Mouse (Mus musculus): Measurements from ENCODE around the gene Itgb7. TPM values are rescaled to one million over a fixed set of nuclear protein-coding genes. Genes with fewer than 3 reads are reported as not detected.

The Itgb7 gene
- polyA plus RNA-seq, 1 experiment from 2014 or later: 6.4 TPM

- H3K27ac ChIP-seq (replicated peaks): no peak overlapping the region
- H3K27me3 ChIP-seq: no peaks in the 10 kb centered on the region
- no peak overlapping the region for H3K4me2 ChIP-seq
- no peak for ATAC-seq (ENCODE audit: insufficient read depth)
- no peaks in the 10 kb centered on the region for H3K9me3 ChIP-seq (replicated peaks)
- H3K4me1 ChIP-seq (replicated peaks): peaks cover 21% of the 10 kb centered on the region
- no peaks in the 10 kb centered on the region for H3K36me3 ChIP-seq (replicated peaks)
- WGBS (ENCODE audit: insufficient replicate concordance): 47% methylated on average over 3 of the region's 3 CpGs
- H3K9ac ChIP-seq: no peak overlapping the region
- H3K4me3 ChIP-seq (replicated peaks): no peak overlapping the region
These were observed 58.2 kb downstream of the Itgb7 start for GRCm38 (mm10) chr15:102173581-102173980.

GRCm38 (mm10) chr15:102169064-102169463 is 62.7 kb downstream of the Itgb7 start:
- Histone ChIP-seq H3K4me3 (replicated peaks) (no peak overlapping the region), H3K27me3 (no peaks in the 10 kb centered on the region), H3K27ac (replicated peaks) (no peak overlapping the region), H3K9me3 (replicated peaks) (no peaks in the 10 kb centered on the region), H3K4me2 (no peak overlapping the region), H3K36me3 (replicated peaks) (no peaks in the 10 kb centered on the region), H3K4me1 (replicated peaks) (no peaks in the 10 kb centered on the region), H3K9ac (no peak overlapping the region)
- no peak for ATAC-seq (ENCODE audit: insufficient read depth)
- 47% methylated on average over 2 of the region's 2 CpGs for WGBS (ENCODE audit: insufficient replicate concordance)

GRCm38 (mm10) chr15:102167620-102168021 is 64.1 kb downstream of the Itgb7 start:
- Histone ChIP-seq H3K4me3 (replicated peaks) (no peak overlapping the region), H3K9me3 (replicated peaks) (no peaks in the 10 kb centered on the region), H3K27ac (replicated peaks) (no peak overlapping the region), H3K4me2 (no peak overlapping the region), H3K9ac (no peak overlapping the region), H3K4me1 (replicated peaks) (no peaks in the 10 kb centered on the region), H3K27me3 (no peaks in the 10 kb centered on the region), H3K36me3 (replicated peaks) (0 out of 2 replicates have a peak, but pooled peaks cover 3% of the 10 kb centered on the region)
- no peak for ATAC-seq (ENCODE audit: insufficient read depth)
- WGBS (ENCODE audit: insufficient replicate concordance): 54% methylated on average over 6 of the region's 6 CpGs

Other genes with a start within 250 kb of the Itgb7 start
- gene Krt8, start 227.5 kb downstream of the Itgb7 start, polyA plus RNA-seq (2015; fragmentation: Nextera tagmentation; extraction: Ambion mirVana): 114 and 118 TPM in 2 replicates
- gene Krt18, start 203.8 kb downstream of the Itgb7 start, polyA plus RNA-seq (2015; fragmentation: Nextera tagmentation; extraction: Ambion mirVana): 107 and 121 TPM in 2 replicates
- gene Eif4b, start 158.2 kb downstream of the Itgb7 start, polyA plus RNA-seq (2015; fragmentation: Nextera tagmentation; extraction: Ambion mirVana): 43.5 and 48.3 TPM in 2 replicates
- gene Tns2, start 131.5 kb downstream of the Itgb7 start, polyA plus RNA-seq (2015; fragmentation: Nextera tagmentation; extraction: Ambion mirVana): 4.7 and 5.4 TPM in 2 replicates
- gene Spryd3, start 95.7 kb downstream of the Itgb7 start, polyA plus RNA-seq (2015; fragmentation: Nextera tagmentation; extraction: Ambion mirVana): 12.9 and 14.6 TPM in 2 replicates
- 1.8 and 1.9 TPM in 2 replicates for gene Igfbp6, start 87.6 kb downstream of the Itgb7 start, polyA plus RNA-seq (2015; fragmentation: Nextera tagmentation; extraction: Ambion mirVana)
- gene Soat2, start 81.4 kb downstream of the Itgb7 start, polyA plus RNA-seq (2015; fragmentation: Nextera tagmentation; extraction: Ambion mirVana): 33.1 and 34.7 TPM in 2 replicates
- 15.3 and 18.9 TPM in 2 replicates for gene Zfp740, start 28.7 kb downstream of the Itgb7 start, polyA plus RNA-seq (2015; fragmentation: Nextera tagmentation; extraction: Ambion mirVana)
- gene Csad, start 27.2 kb downstream of the Itgb7 start, polyA plus RNA-seq (2015; fragmentation: Nextera tagmentation; extraction: Ambion mirVana): 40.5 and 56.5 TPM in 2 replicates
- 2.8 and 3.0 TPM in 2 replicates for gene Rarg, start 25.6 kb upstream of the Itgb7 start, polyA plus RNA-seq (2015; fragmentation: Nextera tagmentation; extraction: Ambion mirVana)
- gene Gm9918, start 38.6 kb upstream of the Itgb7 start, polyA plus RNA-seq (2015; fragmentation: Nextera tagmentation; extraction: Ambion mirVana): not detected in 2 replicates
- 24.9 and 25.6 TPM in 2 replicates for gene Mfsd5, start 47.5 kb upstream of the Itgb7 start, polyA plus RNA-seq (2015; fragmentation: Nextera tagmentation; extraction: Ambion mirVana)
- 23.0 and 24.6 TPM in 2 replicates for gene Espl1, start 64.3 kb upstream of the Itgb7 start, polyA plus RNA-seq (2015; fragmentation: Nextera tagmentation; extraction: Ambion mirVana)
- 104 and 114 TPM in 2 replicates for gene Pfdn5, start 94.2 kb upstream of the Itgb7 start, polyA plus RNA-seq (2015; fragmentation: Nextera tagmentation; extraction: Ambion mirVana)
- gene Myg1, start 99.8 kb upstream of the Itgb7 start, polyA plus RNA-seq (2015; fragmentation: Nextera tagmentation; extraction: Ambion mirVana): 38.1 and 40.1 TPM in 2 replicates
- 41.7 and 48.3 TPM in 2 replicates for gene Aaas, start 118.8 kb upstream of the Itgb7 start, polyA plus RNA-seq (2015; fragmentation: Nextera tagmentation; extraction: Ambion mirVana)
- not detected in 2 replicates for gene Sp7, start 135.2 kb upstream of the Itgb7 start, polyA plus RNA-seq (2015; fragmentation: Nextera tagmentation; extraction: Ambion mirVana)
- 3.5 and 3.7 TPM in 2 replicates for gene Sp1, start 174.2 kb upstream of the Itgb7 start, polyA plus RNA-seq (2015; fragmentation: Nextera tagmentation; extraction: Ambion mirVana)
- 0.08 and 0.10 TPM in 2 replicates for gene Amhr2, start 213.4 kb upstream of the Itgb7 start, polyA plus RNA-seq (2015; fragmentation: Nextera tagmentation; extraction: Ambion mirVana)
- gene Prr13, start 227.1 kb upstream of the Itgb7 start, polyA plus RNA-seq (2015; fragmentation: Nextera tagmentation; extraction: Ambion mirVana): 106 and 115 TPM in 2 replicates
- gene Pcbp2, start 238.6 kb upstream of the Itgb7 start, polyA plus RNA-seq (2015; fragmentation: Nextera tagmentation; extraction: Ambion mirVana): 64.1 and 73.9 TPM in 2 replicates